Mouse (Mus musculus) lung, postnatal 10 days (tissue): ENCODE measurements around the gene Snd1.

Experiments
- DNase-seq: peaks from one replicate; pipeline ENCODE4 v3.0.0; 2021

Snd1 gene

GRCm38 (mm10) chr6:28550255-28551004 lies 75.5 kb downstream of the Snd1 start:
- DNase-seq, result no peak

- no peak for DNase-seq
Measured at GRCm38 (mm10) chr6:28554470-28554869, 79.5 kb downstream of the Snd1 start.

- DNase-seq, result no peak
Measured at GRCm38 (mm10) chr6:28555002-28555401, 80.1 kb downstream of the Snd1 start.

GRCm38 (mm10) chr6:28555428-28555827 lies 80.5 kb downstream of the Snd1 start:
- no peak for DNase-seq

- DNase-seq, result no peak
Measured at GRCm38 (mm10) chr6:28557728-28558127, 82.8 kb downstream of the Snd1 start.

GRCm38 (mm10) chr6:28559419-28559818 lies 84.5 kb downstream of the Snd1 start:
- DNase-seq, result no peak

- no peak for DNase-seq
Measured at GRCm38 (mm10) chr6:28561291-28561995, 86.5 kb downstream of the Snd1 start.

GRCm38 (mm10) chr6:28562323-28563044 lies 87.5 kb downstream of the Snd1 start:
- no peak for DNase-seq

- DNase-seq, result no peak
Measured at GRCm38 (mm10) chr6:28567978-28568377, 93.0 kb downstream of the Snd1 start.

GRCm38 (mm10) chr6:28571946-28572345 lies 97.0 kb downstream of the Snd1 start:
- DNase-seq, result no peak

GRCm38 (mm10) chr6:28572991-28573759 lies 98.2 kb downstream of the Snd1 start:
- DNase-seq, result peak; percentile 12

GRCm38 (mm10) chr6:28576356-28577264 lies 101.7 kb downstream of the Snd1 start:
- no peak for DNase-seq

- no peak for DNase-seq
Measured at GRCm38 (mm10) chr6:28582847-28583246, 107.9 kb downstream of the Snd1 start.

- no peak for DNase-seq
Measured at GRCm38 (mm10) chr6:28583399-28583798, 108.5 kb downstream of the Snd1 start.

GRCm38 (mm10) chr6:28586806-28587205 lies 111.9 kb downstream of the Snd1 start:
- DNase-seq, result no peak

GRCm38 (mm10) chr6:28588494-28589171 lies 113.7 kb downstream of the Snd1 start:
- no peak for DNase-seq

- no peak for DNase-seq
Measured at GRCm38 (mm10) chr6:28592323-28592893, 117.5 kb downstream of the Snd1 start.

- DNase-seq, result no peak
Measured at GRCm38 (mm10) chr6:28593708-28594107, 118.8 kb downstream of the Snd1 start.

GRCm38 (mm10) chr6:28594759-28595158 lies 119.8 kb downstream of the Snd1 start:
- no peak for DNase-seq

- DNase-seq, result no peak
Measured at GRCm38 (mm10) chr6:28595231-28595630, 120.3 kb downstream of the Snd1 start.

GRCm38 (mm10) chr6:28597266-28597665 lies 122.3 kb downstream of the Snd1 start:
- DNase-seq, result no peak
